Mouse (Mus musculus) retina, embryonic 14.5 days (tissue): ENCODE data around the gene Esyt1.
A peak's percentile ranks its signal among the peaks of the same experiment; 100 is the strongest.
"Not testable (repeated sequence)": the region's sequence is repeated elsewhere in the genome, so short reads cannot be mapped to it uniquely, and the experiment has no call there.

ENCODE experiments used
- DNase-seq: peaks from one replicate; pipeline ENCODE4 v3.0.0-alpha.2; 2015; ENCODE audit warnings: low spot score

The Esyt1 gene

DNA sequence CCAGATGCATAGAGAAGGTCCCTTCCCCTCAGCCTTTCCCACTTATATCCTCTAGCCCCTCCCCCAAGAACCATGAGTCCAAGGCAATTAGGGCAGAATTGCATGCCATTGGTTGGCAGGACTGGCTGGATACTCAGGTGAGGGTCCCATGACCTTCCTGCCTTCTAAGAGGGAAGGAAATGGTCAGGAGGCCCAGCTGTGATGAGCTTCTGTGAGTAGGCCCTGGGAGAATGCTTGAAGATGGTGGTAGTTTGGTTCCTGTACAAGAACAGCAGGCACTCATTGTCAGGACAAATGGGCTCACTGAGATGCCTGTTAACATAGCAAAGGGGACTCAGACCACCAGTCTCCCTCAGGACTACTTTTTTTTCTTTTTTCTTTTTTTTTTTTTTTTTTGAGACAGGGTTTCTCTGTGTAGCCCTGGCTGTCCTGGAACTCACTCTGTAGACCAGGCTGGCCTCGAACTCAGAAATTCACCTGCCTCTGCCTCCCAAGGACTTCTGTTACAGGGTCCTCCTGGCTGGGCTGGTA is 12.7 kb upstream of the Esyt1 start:
- DNase-seq, result no peak

DNA sequence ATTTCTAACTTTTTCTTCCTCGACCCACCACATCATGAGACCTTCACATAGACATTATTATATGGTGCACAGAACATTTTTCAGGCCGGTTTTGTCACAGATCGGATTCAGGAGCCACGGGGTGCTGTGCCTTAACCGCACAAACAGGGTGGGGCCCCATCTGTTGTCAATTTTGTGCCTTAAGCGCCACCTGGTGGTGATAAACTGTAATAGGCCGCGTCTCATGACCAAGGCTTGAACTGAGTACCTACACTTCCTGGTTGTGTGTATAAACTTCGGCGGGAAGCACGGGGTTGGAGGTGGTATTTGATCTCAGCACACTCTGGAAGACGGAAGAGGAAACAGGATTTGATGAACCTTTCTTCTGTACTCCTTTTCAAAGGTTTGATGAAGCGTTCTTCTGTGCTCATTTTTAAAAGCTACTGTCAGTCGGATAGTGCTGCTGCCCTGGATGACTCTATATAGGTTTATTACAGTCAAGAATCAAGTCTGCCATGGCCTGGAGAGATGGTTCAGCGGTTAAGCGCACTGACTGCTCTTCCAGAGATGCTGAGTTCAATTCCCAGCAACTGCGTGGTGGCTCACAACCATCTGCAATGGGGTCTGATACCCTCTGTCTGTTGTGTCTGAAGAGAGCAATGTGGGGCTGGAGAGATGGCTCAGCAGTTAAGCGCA is 10.7 kb upstream of the Esyt1 start:
- peak; percentile 95 for DNase-seq

DNA sequence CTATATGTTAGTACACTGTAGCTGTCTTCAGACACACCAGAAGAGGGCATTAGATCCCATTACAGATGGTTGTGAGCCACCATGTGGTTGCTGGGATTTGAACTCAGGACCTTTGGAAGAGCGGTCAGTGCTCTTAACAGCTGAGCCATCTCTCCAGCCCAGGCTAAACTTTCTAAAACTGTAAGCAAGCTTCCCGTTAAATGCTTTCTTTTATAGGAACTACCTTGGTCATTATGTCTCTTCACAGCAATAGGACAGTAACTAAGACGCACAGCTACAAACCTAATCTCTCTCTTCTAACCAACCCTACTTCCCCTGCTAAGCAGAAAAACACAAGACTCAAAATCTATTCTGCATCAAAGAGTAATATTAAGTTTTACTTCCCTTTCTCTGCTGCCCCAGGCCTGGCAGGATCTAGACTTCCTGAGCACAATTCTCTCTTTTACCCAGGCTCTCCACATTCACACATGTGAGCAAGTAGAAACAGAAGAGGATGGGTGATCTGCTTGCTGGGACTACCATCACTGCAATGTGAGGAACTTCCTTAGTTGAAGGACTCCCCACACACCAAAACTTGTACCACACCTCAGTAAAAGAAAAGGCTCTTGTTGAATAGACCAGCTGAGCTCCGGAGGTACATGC is 10.1 kb upstream of the Esyt1 start:
- no peak for DNase-seq

DNA sequence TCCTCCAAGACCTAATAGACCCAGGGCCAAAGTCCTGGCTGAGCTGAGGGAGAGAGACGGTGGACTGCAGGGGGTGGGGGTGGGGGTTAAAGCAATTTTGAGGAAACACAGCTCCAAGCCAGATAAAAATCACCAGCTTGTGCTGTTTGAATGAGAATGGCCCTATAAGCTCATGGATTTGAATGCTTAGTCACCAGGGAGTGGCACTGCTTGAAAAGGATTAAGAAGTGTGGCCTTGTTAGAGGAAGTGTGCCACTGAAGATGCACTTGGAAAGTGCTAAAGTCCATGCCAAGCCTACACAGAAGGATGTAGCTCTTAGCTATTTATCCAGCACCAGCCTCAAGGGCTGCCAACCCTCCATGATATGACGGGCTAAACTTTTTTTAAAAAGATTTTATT is 9.5 kb upstream of the Esyt1 start:
- no peak for DNase-seq

DNA sequence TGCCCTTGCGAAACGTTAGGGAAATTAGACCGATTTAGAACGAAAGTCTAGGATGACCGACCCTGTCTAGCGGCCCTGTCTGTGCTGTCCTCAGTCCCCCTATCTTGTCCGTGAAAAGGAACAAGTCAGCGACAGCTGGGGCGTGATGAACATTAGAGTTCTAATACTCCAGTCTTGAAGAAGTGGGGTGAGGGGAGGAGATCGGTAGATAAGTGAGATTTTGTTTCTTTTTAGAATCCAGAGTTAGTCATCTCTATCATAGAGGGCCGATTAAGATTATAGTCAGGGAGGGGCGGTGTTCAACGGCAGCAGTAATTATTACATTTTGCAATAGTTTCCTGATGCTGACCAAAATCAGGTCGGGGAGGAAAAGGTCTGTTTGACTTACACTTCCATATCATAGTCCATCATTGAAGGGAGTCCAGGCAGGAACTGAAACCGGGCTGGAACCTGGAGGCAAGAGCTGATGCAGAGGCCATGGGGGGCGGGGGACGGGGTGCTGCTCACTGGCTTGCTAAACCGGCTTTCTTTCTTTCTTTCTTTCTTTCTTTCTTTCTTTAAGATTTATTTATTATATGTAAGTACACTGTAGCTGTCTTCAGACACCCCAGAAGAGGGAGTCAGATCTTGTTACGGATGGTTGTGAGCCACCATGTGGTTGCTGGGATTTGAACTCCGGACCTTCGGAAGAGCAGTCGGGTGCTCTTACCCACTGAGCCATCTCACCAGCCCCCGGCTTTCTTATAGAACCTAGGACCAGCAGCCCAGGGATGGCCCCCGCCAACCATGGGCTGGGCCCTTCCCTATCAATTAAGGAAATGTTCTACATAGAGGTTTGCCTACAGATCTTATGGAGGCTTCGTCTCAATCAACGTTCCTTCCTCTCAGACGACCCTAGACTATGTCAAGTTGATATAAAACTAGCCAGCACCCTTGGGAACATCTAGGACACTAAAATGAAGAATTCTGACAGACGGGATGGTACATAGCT is 990 bp upstream of the Esyt1 start:
- DNase-seq, result no peak

DNA sequence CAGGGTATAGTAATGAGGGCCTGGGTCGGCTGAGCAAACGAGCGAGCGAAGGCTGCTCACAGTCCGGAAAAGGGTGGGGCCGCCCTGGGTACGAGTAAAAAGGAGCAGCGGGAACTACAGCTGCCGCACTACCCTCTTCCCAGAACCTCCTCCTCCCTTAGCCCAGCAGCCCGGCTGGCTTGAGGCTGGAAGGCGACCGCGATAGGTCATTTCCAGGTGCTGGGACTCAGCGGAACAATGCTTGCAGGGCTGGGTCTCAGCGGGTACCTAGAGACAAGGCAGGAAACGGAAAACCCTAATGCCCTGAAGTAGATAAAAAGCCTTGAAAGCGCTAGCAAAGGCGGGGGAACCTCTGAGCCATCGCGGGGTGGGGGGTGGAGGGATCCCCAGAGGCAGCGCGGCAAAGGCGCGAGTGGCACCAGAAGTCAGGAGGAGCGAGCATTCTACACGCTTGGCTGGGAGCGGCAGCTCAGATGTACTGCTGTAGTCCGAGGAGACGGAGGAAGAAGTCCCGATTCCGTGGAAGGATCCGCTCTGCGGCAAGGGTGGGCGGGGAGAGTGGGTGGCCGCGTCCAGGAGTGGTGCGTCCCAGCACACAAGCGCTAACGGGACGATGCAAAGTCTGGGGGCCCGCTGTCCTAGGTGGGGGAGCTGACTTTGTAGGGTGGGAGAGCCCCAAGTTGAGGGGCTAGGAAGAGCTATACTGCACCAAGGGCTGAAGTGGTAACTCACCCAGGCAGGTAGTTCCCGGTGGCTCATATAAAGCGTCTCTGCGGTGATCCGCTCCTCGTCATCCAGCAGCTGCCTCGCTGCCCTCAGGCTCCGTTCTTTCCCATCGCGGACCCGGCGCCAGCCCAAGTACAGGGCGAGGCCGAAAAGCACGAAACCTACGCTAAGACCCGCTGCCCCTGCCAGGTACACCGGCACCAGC is 674 bp downstream of the Esyt1 start:
- peak; percentile 76 for DNase-seq

DNA sequence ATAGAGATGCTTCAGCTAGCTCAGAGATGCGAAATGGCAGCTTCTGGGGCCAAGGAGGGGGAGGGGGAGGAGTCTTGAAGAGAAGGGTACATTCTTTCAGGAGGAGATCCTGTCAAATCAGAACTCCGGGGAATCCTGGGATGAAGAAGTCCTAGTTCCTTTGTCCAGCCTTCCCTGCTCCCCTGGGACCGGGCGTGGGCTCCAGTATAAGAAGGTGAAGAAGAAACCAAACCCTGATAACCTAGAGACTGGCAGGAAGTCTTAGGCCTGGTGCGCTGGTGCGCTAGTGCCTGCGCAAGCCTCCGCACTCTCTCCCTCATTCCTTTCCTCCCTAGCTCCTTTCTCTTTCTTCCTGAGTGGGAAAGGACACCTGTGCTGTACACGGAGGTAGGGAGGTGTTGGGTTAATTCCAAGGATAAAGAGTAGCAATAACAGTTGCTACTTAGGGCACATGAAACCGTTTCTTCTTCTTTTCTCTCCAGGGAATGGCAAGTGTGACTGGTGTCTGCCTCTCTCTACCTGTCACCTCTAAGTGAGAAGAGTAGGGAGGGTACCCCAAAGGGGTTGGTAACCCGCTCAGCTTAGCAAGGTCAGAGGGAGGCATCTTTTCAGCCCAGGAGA is 1.4 kb downstream of the Esyt1 start:
- peak; percentile 63 for DNase-seq

DNA sequence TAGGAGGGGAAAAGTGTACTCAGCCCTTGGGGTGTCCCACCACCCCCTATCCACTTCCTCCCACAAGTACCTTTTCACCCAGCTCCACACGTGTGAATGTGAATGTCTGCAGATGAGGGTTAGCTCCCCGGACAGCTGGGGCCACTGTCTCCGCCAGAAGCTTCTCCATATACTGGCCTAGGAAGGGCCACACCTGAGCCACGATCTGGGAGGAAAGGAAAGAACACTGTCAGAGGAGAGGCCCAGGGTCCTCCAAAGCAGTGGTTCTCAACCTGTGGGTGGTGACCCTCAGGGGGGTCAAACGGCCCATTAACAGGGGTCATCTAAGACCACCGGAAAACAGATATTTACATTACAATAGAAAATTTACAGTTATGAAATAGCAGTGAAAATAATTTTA is 3.3 kb downstream of the Esyt1 start:
- DNase-seq, result no peak

DNA sequence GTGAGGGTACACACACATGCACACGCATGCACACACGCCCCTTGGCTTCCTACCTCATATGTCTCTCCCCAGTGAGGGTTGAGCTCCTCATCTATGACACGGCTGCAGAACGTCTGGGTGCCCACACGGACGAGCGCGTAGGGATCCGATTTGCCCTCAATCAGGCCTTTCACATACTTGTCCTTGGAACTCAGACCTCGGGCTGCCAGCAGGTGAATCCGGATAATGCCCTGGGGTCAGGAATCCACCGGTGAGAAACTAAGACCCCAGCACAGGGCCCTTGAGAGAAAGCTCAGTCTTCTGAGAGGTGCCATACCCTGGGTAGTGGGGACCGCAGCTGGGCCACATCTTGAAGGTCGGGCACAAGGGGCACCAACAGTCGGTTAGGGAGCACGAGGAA is 5.1 kb downstream of the Esyt1 start:
- no peak for DNase-seq

DNA sequence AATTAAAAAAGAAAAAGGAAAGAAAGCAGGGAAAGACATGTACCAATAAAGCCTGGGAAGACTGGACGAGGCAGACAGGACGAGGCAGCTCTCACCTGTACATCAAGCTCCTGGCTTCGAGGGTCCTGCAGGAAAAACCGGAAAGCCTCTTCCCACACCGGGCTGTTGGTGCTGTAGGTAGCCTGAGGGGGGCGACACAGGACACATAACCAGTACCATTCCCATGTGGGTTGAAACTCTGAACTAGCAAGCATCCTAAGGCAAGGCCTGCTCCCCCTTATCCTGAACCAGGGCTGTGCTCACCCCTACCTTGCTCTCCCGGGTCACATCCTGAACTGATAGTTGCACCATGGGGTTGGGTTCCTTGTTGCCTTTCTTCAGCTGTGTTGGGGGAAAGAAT is 6.8 kb downstream of the Esyt1 start:
- DNase-seq, result peak; percentile 66

DNA sequence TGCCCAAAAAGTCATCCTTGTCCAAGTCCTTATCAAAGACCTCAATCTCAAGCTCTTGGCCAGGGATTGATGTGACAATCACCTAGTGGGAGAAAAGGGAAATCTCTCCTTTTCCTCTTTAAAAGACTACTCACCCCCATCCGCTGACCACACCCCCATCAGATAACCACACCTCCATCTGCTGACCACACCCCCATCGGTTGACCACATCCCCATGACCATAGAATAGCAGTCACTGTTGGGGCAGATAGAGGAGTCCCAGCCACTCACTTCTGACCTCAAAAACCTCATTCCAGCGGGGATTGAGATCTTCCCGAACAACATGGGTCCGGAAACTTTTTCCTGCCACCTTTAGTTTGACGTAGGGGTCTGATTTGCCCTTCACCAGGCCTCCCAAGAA is 9.0 kb downstream of the Esyt1 start:
- no peak for DNase-seq

DNA sequence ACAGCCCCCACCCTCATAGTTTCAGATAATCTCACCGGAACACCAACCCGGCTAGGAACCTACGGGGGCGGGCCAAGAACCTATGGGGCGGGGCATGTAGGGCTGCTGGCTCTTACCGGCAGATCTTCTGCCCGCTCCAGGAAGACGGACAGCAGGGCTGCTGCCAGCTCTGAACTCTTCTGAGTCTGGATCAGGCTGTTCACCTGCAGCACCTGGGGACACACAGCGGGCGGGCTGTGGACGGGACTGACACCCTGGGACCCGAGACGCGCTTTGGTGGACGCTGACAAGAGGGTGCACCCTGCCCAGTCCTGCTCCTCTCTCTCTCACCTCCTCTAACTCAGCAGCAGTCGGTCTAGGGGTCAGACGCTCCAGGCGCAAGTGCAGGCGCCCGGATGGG is 9.6 kb downstream of the Esyt1 start:
- DNase-seq, result no peak

DNA sequence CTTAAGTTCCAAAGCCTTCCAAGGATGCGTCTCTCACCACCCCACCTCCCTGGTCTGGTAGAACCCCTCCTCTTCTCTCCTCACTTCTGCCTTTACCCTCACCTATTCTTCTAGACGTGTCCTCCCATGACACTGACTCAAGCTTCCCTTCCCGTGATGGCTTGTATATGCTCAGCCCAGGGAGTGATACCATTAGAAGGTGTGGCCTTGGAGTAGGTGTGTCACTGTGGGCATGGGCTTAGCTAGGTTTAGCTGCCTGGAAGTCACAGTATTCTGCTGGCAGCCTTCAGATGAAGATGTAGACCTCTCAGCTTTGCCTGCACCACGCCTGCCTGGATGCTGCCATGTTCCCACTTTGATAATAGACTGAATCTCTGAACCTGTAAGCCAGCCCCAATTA is 10.6 kb downstream of the Esyt1 start:
- no peak for DNase-seq

DNA sequence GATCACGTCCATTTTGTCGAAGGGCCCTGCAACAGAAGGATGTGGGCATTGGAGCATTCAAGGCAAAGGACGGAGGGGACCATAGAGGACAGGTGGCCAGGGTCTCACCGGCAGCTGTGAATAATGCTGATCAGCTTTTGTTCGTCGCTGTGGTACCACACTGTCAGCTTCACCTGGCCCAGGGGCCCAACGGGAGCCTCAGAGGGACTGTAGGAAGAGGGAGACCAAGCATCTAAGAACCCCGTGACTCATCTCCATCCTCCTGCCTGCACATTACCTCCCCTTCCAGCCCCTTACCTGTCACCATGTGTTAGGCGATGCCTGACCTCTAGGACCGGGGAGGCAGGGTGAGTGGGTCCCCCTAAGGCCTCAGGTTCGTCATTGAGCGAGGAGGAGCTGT is 13.9 kb downstream of the Esyt1 start:
- DNase-seq, result no peak

DNA sequence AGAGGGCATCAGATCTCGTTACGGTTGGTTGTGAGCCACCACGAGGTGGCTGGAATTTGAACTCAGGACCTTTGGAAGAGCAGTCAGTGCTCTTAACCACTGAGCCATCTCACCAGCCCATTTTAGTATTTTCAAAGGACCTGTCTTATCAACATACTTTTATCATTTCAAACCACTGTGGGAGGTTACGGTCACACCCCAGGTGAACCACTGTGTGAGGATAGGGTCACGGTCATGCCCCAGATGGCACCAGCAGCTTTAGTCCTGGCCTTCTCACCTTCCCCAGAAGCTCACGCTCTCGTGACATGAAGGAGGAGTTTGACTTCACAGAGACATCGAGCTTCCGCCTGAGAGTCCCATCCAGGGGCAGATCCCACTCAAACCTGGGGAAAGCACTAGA is 14.5 kb downstream of the Esyt1 start:
- DNase-seq, result no peak

DNA sequence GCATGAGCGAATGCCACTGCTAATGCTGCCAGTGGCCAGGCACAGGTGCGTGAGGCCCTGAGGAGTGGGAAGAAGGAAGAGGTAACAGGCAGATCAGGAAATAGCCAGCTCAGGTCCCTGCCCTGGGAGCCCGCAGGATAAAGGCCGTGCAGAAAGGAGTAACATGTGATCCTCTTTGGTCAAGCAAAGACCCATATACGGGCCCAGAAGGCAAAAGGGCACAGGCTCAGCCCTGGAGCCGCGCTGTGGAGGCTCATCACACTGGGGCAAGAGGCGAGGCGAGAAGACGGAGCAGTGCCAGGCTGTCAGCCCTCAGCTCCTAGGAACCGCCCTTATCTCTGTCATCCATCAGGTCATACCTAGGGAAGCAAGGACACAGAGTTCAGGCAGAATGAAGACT is 15.4 kb downstream of the Esyt1 start:
- DNase-seq, result no peak

DNA sequence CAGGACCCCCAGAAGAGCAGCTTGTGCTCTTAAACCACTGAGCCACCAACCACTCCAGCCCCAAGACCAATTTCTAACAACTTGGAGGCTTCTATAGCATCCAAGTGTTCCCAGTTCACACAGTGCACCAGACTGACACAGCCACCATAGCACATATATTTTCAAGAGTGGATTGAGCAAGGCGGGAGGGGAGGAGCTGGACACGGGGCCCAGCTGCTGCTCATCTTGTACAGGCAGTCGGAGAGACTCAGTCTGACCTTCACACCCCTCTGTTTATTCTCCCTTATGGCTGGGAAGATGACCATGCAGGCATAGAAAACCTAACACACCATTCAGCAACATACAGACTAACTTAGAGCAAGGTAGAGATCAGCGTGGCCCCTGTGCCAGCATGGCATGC is 15.8 kb downstream of the Esyt1 start:
- DNase-seq, result no peak

DNA sequence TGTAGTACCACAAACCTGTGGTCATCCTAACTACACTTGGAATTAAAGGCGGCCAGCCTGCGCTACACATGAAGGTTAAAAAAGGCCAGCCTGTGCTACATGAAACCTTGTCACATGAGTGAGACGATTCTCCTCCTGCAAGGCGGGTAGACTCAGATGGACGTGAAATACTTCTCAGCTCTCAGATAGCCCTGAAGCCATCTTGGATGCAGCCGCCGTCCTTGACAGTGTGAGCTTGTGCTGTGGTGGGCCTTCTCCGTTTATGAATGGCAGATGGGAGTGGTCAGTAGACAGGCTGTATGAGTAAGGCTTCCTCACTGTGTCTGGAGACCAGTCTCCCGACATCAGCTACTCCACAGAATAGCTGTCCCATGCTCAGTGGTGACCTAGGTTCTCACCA is 16.5 kb downstream of the Esyt1 start:
- no peak for DNase-seq

DNA sequence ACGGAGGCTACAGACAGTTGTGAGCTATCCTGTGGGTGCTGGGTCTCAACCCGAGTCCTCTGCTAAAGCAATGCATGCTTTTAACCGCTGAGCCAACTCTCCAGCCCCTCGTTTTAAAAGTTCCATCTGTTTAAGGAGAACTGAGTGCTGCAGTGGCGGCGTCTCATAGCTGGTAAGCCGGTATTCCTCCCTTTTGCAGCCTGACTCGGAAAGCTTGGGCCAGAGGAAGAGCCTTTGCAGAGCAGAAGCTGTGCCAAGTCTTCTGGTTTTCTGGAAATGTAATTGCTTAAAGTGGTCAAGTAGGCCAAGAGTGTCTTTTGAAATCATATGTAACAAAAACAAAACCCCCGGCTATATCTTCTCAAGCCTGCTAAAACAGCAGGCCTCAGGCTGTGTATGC is 17.4 kb downstream of the Esyt1 start:
- no peak for DNase-seq

DNA sequence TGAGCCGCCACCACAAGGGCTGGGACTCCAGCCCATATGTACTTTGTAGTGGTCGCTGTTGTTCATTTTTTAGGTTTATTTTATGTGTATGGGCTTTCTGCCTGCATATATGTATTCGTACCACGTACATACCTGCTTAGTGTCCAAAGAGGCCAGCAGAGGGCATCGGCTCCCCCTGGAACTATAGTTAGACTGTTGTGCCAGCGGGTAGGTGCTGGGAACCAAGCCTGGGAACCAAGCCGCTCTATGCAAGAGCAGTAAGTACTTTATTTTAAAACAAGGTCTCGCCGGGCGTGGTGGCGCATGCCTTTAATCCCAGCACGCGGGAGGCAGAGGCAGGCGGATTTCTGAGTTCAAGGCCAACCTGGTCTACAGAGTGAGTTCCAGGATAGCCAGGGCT is 19.7 kb downstream of the Esyt1 start:
- no peak for DNase-seq

DNA sequence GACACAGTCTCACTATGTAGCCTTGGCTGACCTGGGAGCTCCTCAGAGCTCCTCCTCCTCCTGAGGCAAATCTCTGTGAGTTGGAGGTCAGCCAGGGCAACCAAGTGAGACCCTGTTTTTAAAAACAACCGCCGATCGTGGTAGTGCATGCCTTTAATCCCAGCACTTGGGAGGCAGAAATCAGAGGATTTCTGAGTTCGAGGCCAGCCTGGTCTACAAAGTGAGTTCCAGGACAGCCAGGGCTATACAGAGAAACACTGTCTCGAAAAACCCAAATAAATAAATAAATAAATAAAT is 20.4 kb downstream of the Esyt1 start:
- not testable (repeated sequence) for DNase-seq
